Mouse (Mus musculus): ENCODE measurements around the gene Plcl2. TPM values are rescaled to one million over a fixed set of nuclear protein-coding genes. Genes with fewer than 3 reads are reported as not detected.
"Not testable (repeated sequence)": the region's sequence is repeated elsewhere in the genome, so short reads cannot be mapped to it uniquely, and the experiment has no call there.

The Plcl2 gene
- polyA plus RNA-seq, 1 experiment from 2014 or later: 2.4 TPM

- Histone ChIP-seq H3K9me3 (replicated peaks) (no peaks in the 10 kb centered on the region), H3K4me1 (peaks cover 19% of the 10 kb centered on the region), H3K9ac (no peak overlapping the region), H3K27ac (no peak overlapping the region), H3K4me3 (no peak overlapping the region), H3K27me3 (replicated peaks) (no peaks in the 10 kb centered on the region), H3K36me3 (no peaks in the 10 kb centered on the region), H3K4me2 (no peak overlapping the region)
- peak; percentile 82 for ATAC-seq
- WGBS (ENCODE audit: insufficient replicate concordance): 58% methylated on average over 2 of the region's 2 CpGs
Measured at GRCm38 (mm10) chr17:50552130-50552529, 42.9 kb downstream of the Plcl2 start.

GRCm38 (mm10) chr17:50557566-50558238, 48.5 kb downstream of the Plcl2 start:
- no peak overlapping the region for H3K4me3 ChIP-seq
- peaks cover under 1% of the 10 kb centered on the region; the same call in 1 of the 2 replicates for H3K4me1 ChIP-seq
- H3K9ac ChIP-seq: no peak overlapping the region
- no peak overlapping the region for H3K4me2 ChIP-seq
- H3K27me3 ChIP-seq (replicated peaks): no peaks in the 10 kb centered on the region
- WGBS (ENCODE audit: insufficient replicate concordance): 77% methylated on average over 12 of the region's 12 CpGs
- H3K27ac ChIP-seq: no peak overlapping the region
- H3K36me3 ChIP-seq: no peaks in the 10 kb centered on the region
- ATAC-seq: no peak
- no peaks in the 10 kb centered on the region for H3K9me3 ChIP-seq (replicated peaks)

DNA sequence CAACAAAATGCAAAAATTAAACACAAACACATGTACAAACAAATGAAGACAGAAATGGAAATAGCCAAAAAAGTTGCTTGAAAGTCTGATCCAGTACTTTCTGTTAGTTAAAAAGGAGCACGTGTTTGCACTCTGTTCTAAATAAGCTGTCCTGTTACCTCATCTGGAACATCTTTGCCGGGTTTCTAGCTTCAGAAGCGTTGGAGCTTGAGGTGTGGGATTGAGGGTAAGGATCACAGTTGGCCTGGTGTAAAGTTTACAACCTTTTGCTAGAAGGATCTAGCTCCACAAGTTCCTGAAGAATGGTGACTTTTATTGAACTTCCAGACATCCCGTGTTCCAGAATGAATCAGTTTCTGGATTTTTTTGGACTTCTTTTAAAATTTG, 49.0 kb downstream of the Plcl2 start:
- H3K36me3 ChIP-seq: no peaks in the 10 kb centered on the region
- H3K27me3 ChIP-seq (replicated peaks): no peaks in the 10 kb centered on the region
- no peak overlapping the region for H3K4me2 ChIP-seq
- ATAC-seq: no peak
- H3K4me3 ChIP-seq: no peak overlapping the region
- WGBS (ENCODE audit: insufficient replicate concordance): 72% methylated on average over 4 of the region's 4 CpGs
- H3K4me1 ChIP-seq: no peaks in the 10 kb centered on the region
- H3K9me3 ChIP-seq (replicated peaks): no peaks in the 10 kb centered on the region
- H3K27ac ChIP-seq: no peak overlapping the region
- H3K9ac ChIP-seq: no peak overlapping the region

- 52% methylated on average over 8 of the region's 8 CpGs for WGBS (ENCODE audit: insufficient replicate concordance)
- no peak for ATAC-seq
Measured at GRCm38 (mm10) chr17:50565376-50566123, 56.3 kb downstream of the Plcl2 start.

GRCm38 (mm10) chr17:50568846-50569245, 59.6 kb downstream of the Plcl2 start:
- Histone ChIP-seq H3K4me2 (no peak overlapping the region), H3K27me3 (replicated peaks) (no peaks in the 10 kb centered on the region), H3K4me3 (no peak overlapping the region), H3K4me1 (0 out of 2 replicates have a peak, but pooled peaks cover 3% of the 10 kb centered on the region), H3K36me3 (no peaks in the 10 kb centered on the region), H3K9ac (no peak overlapping the region), H3K27ac (no peak overlapping the region), H3K9me3 (replicated peaks) (no peaks in the 10 kb centered on the region)
- no peak for ATAC-seq
- 57% methylated on average over 2 of the region's 2 CpGs for WGBS (ENCODE audit: insufficient replicate concordance)

More at GRCm38 (mm10) chr17:50565376-50566123, 56.3 kb downstream of the Plcl2 start:
- H3K4me1 ChIP-seq: 0 out of 2 replicates have a peak, but pooled peaks cover 3% of the 10 kb centered on the region
- H3K4me3 ChIP-seq: no peak overlapping the region
- H3K9ac ChIP-seq: no peak overlapping the region
- no peak overlapping the region for H3K4me2 ChIP-seq
- no peaks in the 10 kb centered on the region for H3K27me3 ChIP-seq (replicated peaks)
- H3K9me3 ChIP-seq (replicated peaks): no peaks in the 10 kb centered on the region
- H3K36me3 ChIP-seq: no peaks in the 10 kb centered on the region
- no peak overlapping the region for H3K27ac ChIP-seq

DNA sequence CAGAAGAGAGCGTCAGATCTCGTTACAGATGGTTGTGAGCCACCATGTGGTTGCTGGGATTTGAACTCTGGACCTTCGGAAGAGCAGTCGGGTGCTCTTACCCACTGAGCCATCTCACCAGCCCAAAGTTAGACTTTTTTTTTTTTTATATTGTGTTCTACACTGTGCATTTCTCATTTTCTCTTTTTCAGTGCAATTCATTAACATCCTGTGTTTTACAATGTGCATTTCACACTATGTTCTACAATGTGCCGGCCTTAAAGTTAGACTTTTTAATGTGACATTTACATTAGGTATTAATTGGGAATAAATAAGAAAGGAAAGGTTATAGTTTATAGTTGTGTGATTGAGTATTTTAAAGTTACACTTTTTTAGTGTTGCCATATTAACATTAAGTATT, 61.0 kb downstream of the Plcl2 start:
- ATAC-seq; H3K27ac ChIP-seq; H3K4me3 ChIP-seq; H3K36me3 ChIP-seq; H3K4me2 ChIP-seq; H3K27me3 ChIP-seq (replicated peaks); H3K9me3 ChIP-seq (replicated peaks); H3K9ac ChIP-seq; H3K4me1 ChIP-seq: not testable (repeated sequence)
- 76% methylated on average over 5 of the region's 5 CpGs for WGBS (ENCODE audit: insufficient replicate concordance)

DNA sequence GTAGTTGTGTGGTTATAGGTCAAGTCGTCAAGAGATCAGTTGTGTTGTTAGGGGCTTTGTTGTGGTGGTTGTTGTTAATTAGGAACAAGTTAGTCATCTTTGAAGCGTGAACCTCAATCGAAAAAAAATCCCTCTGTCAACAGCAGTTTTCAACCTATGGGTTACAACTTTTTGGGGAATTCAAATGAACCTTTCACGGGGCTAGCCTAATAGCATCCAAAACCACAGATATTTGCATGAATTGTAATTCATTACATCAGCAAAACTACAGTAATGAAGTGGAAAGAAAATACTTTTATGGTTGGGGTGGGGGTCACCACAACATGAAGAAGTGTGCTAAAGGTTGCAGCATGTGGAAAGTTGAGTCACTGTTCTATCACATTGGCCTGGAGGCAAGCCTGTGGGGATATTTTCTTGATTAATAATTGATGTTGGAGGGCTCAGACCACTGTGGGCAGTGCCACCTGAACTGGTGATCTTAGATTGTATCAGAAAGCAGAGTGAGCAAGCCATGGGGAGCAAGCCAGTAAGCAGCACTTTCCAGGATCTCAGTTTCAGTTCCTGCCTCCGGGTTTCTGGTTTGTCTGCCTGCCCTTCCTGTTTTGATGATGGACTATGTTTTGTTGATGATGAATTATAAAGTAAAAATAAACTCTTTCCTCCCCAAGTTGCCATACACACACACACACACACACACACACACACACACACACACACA, 61.6 kb downstream of the Plcl2 start:
- H3K9me3 ChIP-seq (replicated peaks): no peaks in the 10 kb centered on the region
- H3K27me3 ChIP-seq (replicated peaks): no peaks in the 10 kb centered on the region
- no peak overlapping the region for H3K9ac ChIP-seq
- no peak overlapping the region for H3K27ac ChIP-seq
- ATAC-seq: no peak
- H3K4me1 ChIP-seq: 0 out of 2 replicates have a peak, but pooled peaks cover under 1% of the 10 kb centered on the region
- no peaks in the 10 kb centered on the region for H3K36me3 ChIP-seq
- 62% methylated on average over 5 of the region's 5 CpGs for WGBS (ENCODE audit: insufficient replicate concordance)
- no peak overlapping the region for H3K4me2 ChIP-seq
- H3K4me3 ChIP-seq: no peak overlapping the region

- H3K4me3 ChIP-seq: no peak overlapping the region
- H3K9ac ChIP-seq: no peak overlapping the region
- H3K36me3 ChIP-seq: no peaks in the 10 kb centered on the region
- no peak overlapping the region for H3K27ac ChIP-seq
- no peak for ATAC-seq
- no peak overlapping the region for H3K4me2 ChIP-seq
- no peaks in the 10 kb centered on the region for H3K4me1 ChIP-seq
- WGBS (ENCODE audit: insufficient replicate concordance): 90% methylated on average over 12 of the region's 12 CpGs
- H3K9me3 ChIP-seq (replicated peaks): no peaks in the 10 kb centered on the region
- H3K27me3 ChIP-seq (replicated peaks): no peaks in the 10 kb centered on the region
Measured at GRCm38 (mm10) chr17:50574161-50574560, 65.0 kb downstream of the Plcl2 start.

- H3K27me3 ChIP-seq (replicated peaks): no peaks in the 10 kb centered on the region
- no peak overlapping the region for H3K27ac ChIP-seq
- H3K36me3 ChIP-seq: no peaks in the 10 kb centered on the region
- no peaks in the 10 kb centered on the region for H3K9me3 ChIP-seq (replicated peaks)
- no peak for ATAC-seq
- no peaks in the 10 kb centered on the region for H3K4me1 ChIP-seq
- no peak overlapping the region for H3K9ac ChIP-seq
- no peak overlapping the region for H3K4me2 ChIP-seq
- no peak overlapping the region for H3K4me3 ChIP-seq
- WGBS (ENCODE audit: insufficient replicate concordance): 60% methylated on average over 3 of the region's 3 CpGs
Measured at GRCm38 (mm10) chr17:50580416-50580815, 71.2 kb downstream of the Plcl2 start.

- no peaks in the 10 kb centered on the region for H3K27me3 ChIP-seq (replicated peaks)
- no peaks in the 10 kb centered on the region for H3K9me3 ChIP-seq (replicated peaks)
- H3K9ac ChIP-seq: no peak overlapping the region
- no peaks in the 10 kb centered on the region for H3K36me3 ChIP-seq
- no peak overlapping the region for H3K4me3 ChIP-seq
- H3K4me1 ChIP-seq: no peaks in the 10 kb centered on the region
- no peak overlapping the region for H3K4me2 ChIP-seq
- H3K27ac ChIP-seq: no peak overlapping the region
- 71% methylated on average over 5 of the region's 5 CpGs for WGBS (ENCODE audit: insufficient replicate concordance)
- no peak for ATAC-seq
Measured at GRCm38 (mm10) chr17:50586834-50587233, 77.6 kb downstream of the Plcl2 start.

DNA sequence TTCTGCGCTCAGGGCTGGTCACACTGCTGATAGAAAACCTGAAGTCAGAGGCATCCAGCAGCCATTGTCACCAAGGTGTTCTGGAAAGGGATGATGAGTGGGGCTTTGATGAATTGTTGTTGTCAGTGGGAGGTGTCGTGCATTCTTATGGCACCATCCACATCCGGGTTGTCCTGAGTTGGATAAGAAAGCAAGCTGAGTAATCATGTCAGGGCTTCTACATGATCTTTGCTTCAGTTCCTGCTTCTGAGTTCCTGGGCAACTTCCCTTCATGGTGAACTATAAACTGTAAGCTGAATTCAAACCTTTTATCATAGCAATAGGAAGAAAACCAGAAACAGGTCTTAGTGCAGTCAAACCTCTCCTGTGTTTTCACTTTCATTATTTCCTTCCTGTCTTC, 78.7 kb downstream of the Plcl2 start:
- H3K36me3 ChIP-seq: no peaks in the 10 kb centered on the region
- no peaks in the 10 kb centered on the region for H3K4me1 ChIP-seq
- WGBS (ENCODE audit: insufficient replicate concordance): 56% methylated on average over 3 of the region's 3 CpGs
- no peak overlapping the region for H3K4me2 ChIP-seq
- H3K9me3 ChIP-seq (replicated peaks): no peaks in the 10 kb centered on the region
- H3K9ac ChIP-seq: no peak overlapping the region
- H3K27me3 ChIP-seq (replicated peaks): no peaks in the 10 kb centered on the region
- H3K4me3 ChIP-seq: no peak overlapping the region
- H3K27ac ChIP-seq: no peak overlapping the region
- no peak for ATAC-seq

DNA sequence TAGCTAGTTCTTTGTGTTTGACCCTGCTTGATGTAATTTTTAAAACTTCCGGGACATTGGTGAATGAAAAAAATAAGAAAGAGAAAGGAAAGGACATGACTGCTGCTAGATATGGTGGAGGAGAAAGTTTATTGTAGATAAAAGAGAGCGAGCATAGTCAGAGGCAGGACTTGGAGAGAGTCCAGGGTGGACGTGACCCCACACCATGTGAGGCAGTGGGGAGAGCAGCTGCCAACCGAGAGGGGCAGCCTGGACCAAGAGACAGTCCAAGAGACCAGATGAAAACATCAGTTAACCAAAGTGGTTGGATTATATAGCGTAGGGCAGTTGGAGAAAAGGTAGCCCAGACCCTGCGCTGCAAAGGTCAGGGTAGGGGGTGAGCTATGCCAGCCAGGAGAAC, 91.0 kb downstream of the Plcl2 start:
- Histone ChIP-seq H3K4me3 (no peak overlapping the region), H3K4me1 (peaks cover 6% of the 10 kb centered on the region; the same call in 1 of the 2 replicates), H3K9ac (no peak overlapping the region), H3K4me2 (no peak overlapping the region), H3K27ac (no peak overlapping the region), H3K27me3 (replicated peaks) (no peaks in the 10 kb centered on the region), H3K9me3 (replicated peaks) (no peaks in the 10 kb centered on the region), H3K36me3 (no peaks in the 10 kb centered on the region)
- no peak for ATAC-seq
- 60% methylated on average over 6 of the region's 6 CpGs for WGBS (ENCODE audit: insufficient replicate concordance)
